Comparison of ENCODE assay signal across 8 mouse cellular contexts in genomic region chr2:94404512-94405240, GRCm38 (mm10). TPM values are rescaled to one million over a fixed set of nuclear protein-coding genes. Genes with fewer than 3 reads are reported as not detected.
DNase-seq lines count a peak whose midpoint lies in the region; ATAC-seq and TF ChIP-seq lines count a peak whose summit lies in the region.
"Had no signal": no experiment of that assay in that cellular context is flagged by ENCODE, and none has a peak within 500 bp of the region (broad histone marks: within the 10 kb centered on the region; RNA-seq: fewer than 3 reads in every experiment).

No protein-coding gene starts in this region.

- no peaks in the 10 kb centered on the region for H3K9me3 ChIP-seq in forebrain, embryonic 15.5 days
- no peaks in the 10 kb centered on the region for H3K9me3 ChIP-seq in liver, embryonic 12.5 days (replicated peaks)
- H3K9me3 ChIP-seq in stomach, embryonic 14.5 days (ENCODE audit: control insufficient read depth, low read depth, low read length) = no peaks in the 10 kb centered on the region

- 53% methylated on average over 10 of the region's 10 CpGs for WGBS in liver, adult 2 months
- WGBS in forebrain, embryonic 15.5 days = 51% methylated on average over 10 of the region's 10 CpGs
- 57% methylated on average over 10 of the region's 10 CpGs for WGBS in liver, embryonic 12.5 days (ENCODE audit: insufficient replicate concordance)
- WGBS in stomach, embryonic 14.5 days = 73% methylated on average over 10 of the region's 10 CpGs

- no peak for TF ChIP-seq POLR2A in liver, adult 2 months (IDR thresholded peaks at IDR 0.05; ENCODE audit: extremely low read depth, insufficient read depth, low read length)

- peaks cover 8% of the 10 kb centered on the region; the same call in 1 of the 2 replicates for H3K79me2 ChIP-seq in liver, adult 2 months (ENCODE audit: control insufficient read depth, insufficient read depth, low read length)

- H3K4me2 ChIP-seq in forebrain, embryonic 15.5 days (replicated peaks) = peak overlapping the region; percentile 63
- H3K4me2 ChIP-seq in liver, embryonic 12.5 days = peak overlapping the region; percentile 83
- H3K4me2 ChIP-seq in stomach, embryonic 14.5 days (replicated peaks; ENCODE audit: low read depth, low read length) = no peak overlapping the region

- H3K4me3 ChIP-seq in liver, adult 2 months (ENCODE audit: insufficient read depth, low read depth, low read length) = no peak overlapping the region
- peak overlapping the region; percentile 69 for H3K4me3 ChIP-seq in forebrain, embryonic 15.5 days
- peak overlapping the region; percentile 95 for H3K4me3 ChIP-seq in liver, embryonic 12.5 days
- H3K4me3 ChIP-seq in stomach, embryonic 14.5 days (ENCODE audit: low read depth, low read length) = peak overlapping the region; percentile 91; the same call in 1 of the 2 replicates

- peaks cover 20% of the 10 kb centered on the region for H3K4me1 ChIP-seq in liver, adult 2 months (ENCODE audit: control insufficient read depth, insufficient read depth, low read length)
- peaks cover 42% of the 10 kb centered on the region for H3K4me1 ChIP-seq in forebrain, embryonic 15.5 days
- peaks cover 40% of the 10 kb centered on the region for H3K4me1 ChIP-seq in liver, embryonic 12.5 days
- peaks cover 12% of the 10 kb centered on the region; the same call in 1 of the 2 replicates for H3K4me1 ChIP-seq in stomach, embryonic 14.5 days (ENCODE audit: control insufficient read depth, insufficient read depth, low read length)

- TF ChIP-seq CTCF in liver, adult 2 months (IDR thresholded peaks at IDR 0.05; ENCODE audit: low read depth, low read length) = no peak

- no peaks in the 10 kb centered on the region for H3K36me3 ChIP-seq in liver, adult 2 months (ENCODE audit: control insufficient read depth, insufficient read depth, low read length)
- no peaks in the 10 kb centered on the region for H3K36me3 ChIP-seq in forebrain, embryonic 15.5 days
- no peaks in the 10 kb centered on the region for H3K36me3 ChIP-seq in liver, embryonic 12.5 days
- H3K36me3 ChIP-seq in stomach, embryonic 14.5 days (ENCODE audit: control insufficient read depth, insufficient read depth, low read length) = no peaks in the 10 kb centered on the region

- no peaks in the 10 kb centered on the region for H3K27me3 ChIP-seq in liver, adult 2 months (ENCODE audit: control insufficient read depth, insufficient read depth, low read length)
- no peaks in the 10 kb centered on the region for H3K27me3 ChIP-seq in forebrain, embryonic 15.5 days
- H3K27me3 ChIP-seq in liver, embryonic 12.5 days (replicated peaks) = no peaks in the 10 kb centered on the region
- no peaks in the 10 kb centered on the region for H3K27me3 ChIP-seq in stomach, embryonic 14.5 days (ENCODE audit: control insufficient read depth, insufficient read depth, low read length)

- no peak for ATAC-seq in forebrain, embryonic 15.5 days (replicated peaks)
- no peak for ATAC-seq in liver, embryonic 12.5 days
- ATAC-seq in stomach, embryonic 14.5 days (ENCODE audit: insufficient number of reproducible peaks, insufficient read depth, low FRiP score, low read depth) = no peak

- no peak overlapping the region for H3K9ac ChIP-seq in liver, adult 2 months (ENCODE audit: low read depth, low read length)
- no peak overlapping the region for H3K9ac ChIP-seq in forebrain, embryonic 15.5 days (replicated peaks)
- no peak overlapping the region for H3K9ac ChIP-seq in liver, embryonic 12.5 days
- no peak overlapping the region for H3K9ac ChIP-seq in stomach, embryonic 14.5 days (replicated peaks; ENCODE audit: low read depth, low read length)

- H3K27ac ChIP-seq in liver, adult 2 months (replicated peaks; ENCODE audit: insufficient read depth, low read depth, low read length) = no peak overlapping the region
- no peak overlapping the region for H3K27ac ChIP-seq in forebrain, embryonic 15.5 days (replicated peaks)
- H3K27ac ChIP-seq in liver, embryonic 12.5 days = no peak overlapping the region
- H3K27ac ChIP-seq in stomach, embryonic 14.5 days (ENCODE audit: low read length) = no peak overlapping the region

- DNase-seq in liver, adult 2 months (ENCODE audit: extremely low read depth, low read depth, low spot score) = peak; percentile 75
- no peak for DNase-seq in liver
- DNase-seq in right cerebral cortex, postnatal 36 days (ENCODE audit: low spot score in 2 of 2) = no peak
- DNase-seq in kidney, adult 9 months = no peak
- DNase-seq: retina, postnatal 1 day had no signal

RNA-seq across cellular contexts. Expression of gene Ttc17, which starts 1.8 kb away (rescaled TPM):
- 16.9 and 17.0 TPM in 2 replicates for total RNA-seq in liver, adult 2 months (2014; rRNA removed)
- 10.5 and 12.1 TPM in 2 replicates for polyA plus RNA-seq in liver, adult 2 months (2012; rRNA removed)
- polyA plus RNA-seq in forebrain, embryonic 15.5 days (2015; fragmentation: Nextera tagmentation; extraction: Ambion mirVana) = 20.7 and 23.2 TPM in 2 replicates
- 8.2 TPM in 2 replicates for polyA plus RNA-seq in liver, embryonic 12.5 days (2016; fragmentation: Nextera tagmentation; extraction: Ambion mirVana)
- 18.8 and 21.6 TPM in 2 replicates for polyA plus RNA-seq in stomach, embryonic 14.5 days (2014; fragmentation: Nextera tagmentation; extraction: Ambion mirVana)

RNA-seq across cellular contexts. Expression of gene Api5, which starts 33.3 kb away (rescaled TPM):
- 36.6 and 39.0 TPM in 2 replicates for total RNA-seq in liver, adult 2 months (2014; rRNA removed)
- 12.5 and 12.6 TPM in 2 replicates for polyA plus RNA-seq in liver, adult 2 months (2012; rRNA removed)
- polyA plus RNA-seq in forebrain, embryonic 15.5 days (2015; fragmentation: Nextera tagmentation; extraction: Ambion mirVana) = 130 and 134 TPM in 2 replicates
- 131 and 133 TPM in 2 replicates for polyA plus RNA-seq in liver, embryonic 12.5 days (2016; fragmentation: Nextera tagmentation; extraction: Ambion mirVana)
- 147 and 159 TPM in 2 replicates for polyA plus RNA-seq in stomach, embryonic 14.5 days (2014; fragmentation: Nextera tagmentation; extraction: Ambion mirVana)
